ENCODE assay signal across 8 mouse cellular contexts in genomic region chr10:75151311-75151710, GRCm38 (mm10).
DNase-seq lines count a peak whose midpoint lies in the region; ATAC-seq and TF ChIP-seq lines count a peak whose summit lies in the region.

No protein-coding gene starts in this region.

- H3K27ac ChIP-seq in embryonic facial prominence, embryonic 14.5 days (replicated peaks; ENCODE audit: low read depth, low read length) = no peak overlapping the region
- no peak overlapping the region for H3K27ac ChIP-seq in heart, embryonic 12.5 days (ENCODE audit: poor library complexity, severe bottlenecking)
- no peak overlapping the region for H3K27ac ChIP-seq in kidney, embryonic 14.5 days (ENCODE audit: low read depth, low read length)
- H3K27ac ChIP-seq in limb, embryonic 13.5 days = no peak overlapping the region
- no peak overlapping the region for H3K27ac ChIP-seq in midbrain, postnatal 0 days (ENCODE audit: low read depth, low read length)

- peaks cover 50% of the 10 kb centered on the region for H3K36me3 ChIP-seq in embryonic facial prominence, embryonic 14.5 days (ENCODE audit: control insufficient read depth, insufficient read depth, low read length)
- H3K36me3 ChIP-seq in heart, embryonic 12.5 days = peaks cover 49% of the 10 kb centered on the region
- peaks cover 32% of the 10 kb centered on the region for H3K36me3 ChIP-seq in kidney, embryonic 14.5 days (ENCODE audit: control insufficient read depth, insufficient read depth, low read length)
- H3K36me3 ChIP-seq in limb, embryonic 13.5 days = peaks cover 81% of the 10 kb centered on the region
- peaks cover 52% of the 10 kb centered on the region for H3K36me3 ChIP-seq in midbrain, postnatal 0 days (ENCODE audit: insufficient read depth, low read length)

- peak; percentile 83 to 85 for DNase-seq in B cell, adult 2 months
- peak; percentile 65 for DNase-seq in adrenal gland, postnatal 25 days
- peak; percentile 94 for DNase-seq in embryonic facial prominence, embryonic 14.5 days (ENCODE audit: low spot score)
- peak; percentile 96 for DNase-seq in midbrain, postnatal 0 days (ENCODE audit: low spot score)
- DNase-seq in spleen, postnatal 10 days (ENCODE audit: low spot score in 2 of 2) = peak; percentile 36 to 66

- H3K4me1 ChIP-seq in embryonic facial prominence, embryonic 14.5 days (ENCODE audit: control insufficient read depth, insufficient read depth, low read length) = no peaks in the 10 kb centered on the region
- H3K4me1 ChIP-seq in heart, embryonic 12.5 days (replicated peaks) = peaks cover 18% of the 10 kb centered on the region
- H3K4me1 ChIP-seq in kidney, embryonic 14.5 days (ENCODE audit: control insufficient read depth, insufficient read depth, low read length) = no peaks in the 10 kb centered on the region
- no peaks in the 10 kb centered on the region for H3K4me1 ChIP-seq in limb, embryonic 13.5 days
- H3K4me1 ChIP-seq in midbrain, postnatal 0 days (ENCODE audit: insufficient read depth, low read length) = no peaks in the 10 kb centered on the region

- peak; percentile 64; the same call in 1 of the 2 replicates for ATAC-seq in embryonic facial prominence, embryonic 14.5 days (ENCODE audit: low read depth)
- ATAC-seq in heart, embryonic 12.5 days (ENCODE audit: insufficient number of reproducible peaks, low FRiP score) = peak; percentile 55
- peak; percentile 26; the same call in 1 of the 2 replicates for ATAC-seq in kidney, embryonic 14.5 days (ENCODE audit: low FRiP score, low TSS enrichment)
- peak; percentile 38; the same call in 1 of the 2 replicates for ATAC-seq in limb, embryonic 13.5 days (ENCODE audit: low FRiP score, low read depth)
- peak; percentile 53; the same call in 1 of the 2 replicates for ATAC-seq in midbrain, postnatal 0 days (ENCODE audit: low FRiP score)

- TF ChIP-seq CTCF in midbrain, postnatal 0 days (IDR thresholded peaks at IDR 0.05) = peak; percentile 98

- H3K27me3 ChIP-seq in embryonic facial prominence, embryonic 14.5 days (replicated peaks; ENCODE audit: control insufficient read depth, insufficient read depth, low read length) = no peaks in the 10 kb centered on the region
- H3K27me3 ChIP-seq in heart, embryonic 12.5 days (replicated peaks) = peaks cover 33% of the 10 kb centered on the region
- H3K27me3 ChIP-seq in kidney, embryonic 14.5 days (ENCODE audit: control insufficient read depth, insufficient read depth, low read length) = no peaks in the 10 kb centered on the region
- H3K27me3 ChIP-seq in limb, embryonic 13.5 days = no peaks in the 10 kb centered on the region
- H3K27me3 ChIP-seq in midbrain, postnatal 0 days (ENCODE audit: insufficient read depth, low read length) = no peaks in the 10 kb centered on the region

- no peak overlapping the region for H3K9ac ChIP-seq in embryonic facial prominence, embryonic 14.5 days (ENCODE audit: low read depth, low read length)
- H3K9ac ChIP-seq in heart, embryonic 12.5 days = no peak overlapping the region
- H3K9ac ChIP-seq in kidney, embryonic 14.5 days (ENCODE audit: low read depth, low read length) = no peak overlapping the region
- no peak overlapping the region for H3K9ac ChIP-seq in limb, embryonic 13.5 days
- no peak overlapping the region for H3K9ac ChIP-seq in midbrain, postnatal 0 days (replicated peaks; ENCODE audit: low read length, poor library complexity, severe bottlenecking)

- H3K9me3 ChIP-seq in embryonic facial prominence, embryonic 14.5 days (ENCODE audit: control insufficient read depth, low read length) = no peaks in the 10 kb centered on the region
- no peaks in the 10 kb centered on the region for H3K9me3 ChIP-seq in heart, embryonic 12.5 days (replicated peaks)
- no peaks in the 10 kb centered on the region for H3K9me3 ChIP-seq in kidney, embryonic 14.5 days (ENCODE audit: control insufficient read depth, low read length)
- H3K9me3 ChIP-seq in limb, embryonic 13.5 days = no peaks in the 10 kb centered on the region
- H3K9me3 ChIP-seq in midbrain, postnatal 0 days (ENCODE audit: low read length) = no peaks in the 10 kb centered on the region

- H3K4me2 ChIP-seq in embryonic facial prominence, embryonic 14.5 days (ENCODE audit: low read depth, low read length) = no peak overlapping the region
- H3K4me2 ChIP-seq in heart, embryonic 12.5 days = no peak overlapping the region
- H3K4me2 ChIP-seq in kidney, embryonic 14.5 days (replicated peaks; ENCODE audit: low read depth, low read length) = no peak overlapping the region
- H3K4me2 ChIP-seq in limb, embryonic 13.5 days (replicated peaks) = no peak overlapping the region
- H3K4me2 ChIP-seq in midbrain, postnatal 0 days (ENCODE audit: low read depth, low read length, poor library complexity, severe bottlenecking) = no peak overlapping the region

- no peak overlapping the region for H3K4me3 ChIP-seq in embryonic facial prominence, embryonic 14.5 days (ENCODE audit: low read depth, low read length)
- no peak overlapping the region for H3K4me3 ChIP-seq in heart, embryonic 12.5 days
- H3K4me3 ChIP-seq in kidney, embryonic 14.5 days (ENCODE audit: low read length) = no peak overlapping the region
- no peak overlapping the region for H3K4me3 ChIP-seq in limb, embryonic 13.5 days
- no peak overlapping the region for H3K4me3 ChIP-seq in midbrain, postnatal 0 days (ENCODE audit: low read depth, low read length)
